8 mouse cellular contexts compared by ENCODE assay signal in genomic region chr4:106804910-106805274, GRCm38 (mm10). TPM values are rescaled to one million over a fixed set of nuclear protein-coding genes. Genes with fewer than 3 reads are reported as not detected.
DNase-seq lines count a peak whose midpoint lies in the region; ATAC-seq and TF ChIP-seq lines count a peak whose summit lies in the region.

Gene Acot11 (minus strand): TSS chr4:106804998.

- no peak; the same call in 1 of the 2 replicates for ATAC-seq in embryonic facial prominence, embryonic 11.5 days (replicated peaks; ENCODE audit: insufficient number of reproducible peaks, low FRiP score, low TSS enrichment, low read depth)
- peak; percentile 35; the same call in 1 of the 2 replicates for ATAC-seq in heart, embryonic 13.5 days (ENCODE audit: extremely low read depth, insufficient number of reproducible peaks, low FRiP score, low TSS enrichment)
- peak; percentile 66 for ATAC-seq in kidney, embryonic 15.5 days (replicated peaks; ENCODE audit: low FRiP score)
- ATAC-seq in liver, embryonic 14.5 days (ENCODE audit: insufficient read depth) = peak; percentile 64

- DNase-seq in left cerebral cortex, adult 2 months (ENCODE audit: extremely low spot score in 1 of 2, low spot score in 2 of 2) = no peak
- no peak for DNase-seq in left cerebral cortex, adult 9 months (ENCODE audit: low spot score in 2 of 2)
- DNase-seq in embryonic facial prominence, embryonic 11.5 days (ENCODE audit: low spot score) = peak; percentile 55
- DNase-seq in liver, embryonic 14.5 days (ENCODE audit: low read depth in 3 of 3, low spot score in 3 of 3) = peak in 1 of 3 experiments; percentile 41
- DNase-seq in natural killer cell, adult 2 months (ENCODE audit: low spot score in 2 of 2) = peak; percentile 26 to 31
- DNase-seq in frontal cortex, postnatal 14 days (ENCODE audit: low spot score in 2 of 2) = no peak

- H3K4me3 ChIP-seq in left cerebral cortex, adult 2 months = no peak within 1 kb of the TSS
- H3K4me3 ChIP-seq in embryonic facial prominence, embryonic 11.5 days (ENCODE audit: low read depth, low read length) = no peak within 1 kb of the TSS
- peak within 1 kb of the TSS; percentile 48 for H3K4me3 ChIP-seq in heart, embryonic 13.5 days
- peak within 1 kb of the TSS; percentile 37 for H3K4me3 ChIP-seq in kidney, embryonic 15.5 days (replicated peaks)
- peak within 1 kb of the TSS; percentile 81 to 90 for H3K4me3 ChIP-seq in liver, embryonic 14.5 days (ENCODE audit: insufficient read depth in 1 of 2, low read depth in 2 of 2, low read length in 2 of 2)

- WGBS in embryonic facial prominence, embryonic 11.5 days = 2% methylated on average over 23 of the region's 23 CpGs
- WGBS in heart, embryonic 13.5 days = 4% methylated on average over 23 of the region's 23 CpGs
- 2% methylated on average over 23 of the region's 23 CpGs for WGBS in kidney, embryonic 15.5 days
- WGBS in liver, embryonic 14.5 days (ENCODE audit: insufficient replicate concordance) = under 1% methylated on average over 23 of the region's 23 CpGs

- no peak for TF ChIP-seq CTCF in left cerebral cortex, adult 2 months (IDR thresholded peaks at IDR 0.05)
- no peak for TF ChIP-seq CTCF in liver, embryonic 14.5 days (IDR thresholded peaks at IDR 0.05; ENCODE audit: low read depth)

- H3K4me1 ChIP-seq in embryonic facial prominence, embryonic 11.5 days (ENCODE audit: control insufficient read depth, insufficient read depth, low read length) = peaks cover 2% of the 10 kb centered on the region; the same call in 1 of the 2 replicates
- H3K4me1 ChIP-seq in heart, embryonic 13.5 days = peaks cover 18% of the 10 kb centered on the region
- peaks cover 20% of the 10 kb centered on the region for H3K4me1 ChIP-seq in kidney, embryonic 15.5 days
- peaks cover 24 to 35% of the 10 kb centered on the region in 2 experiments for H3K4me1 ChIP-seq in liver, embryonic 14.5 days (replicated peaks; ENCODE audit: control insufficient read depth in 2 of 2, insufficient read depth in 2 of 2, low read length in 1 of 2)

- TF ChIP-seq EP300 in liver, embryonic 14.5 days (IDR thresholded peaks at IDR 0.05; ENCODE audit: low read depth) = no peak

- peak within 1 kb of the TSS; percentile 37; the same call in 1 of the 2 replicates for H3K9ac ChIP-seq in embryonic facial prominence, embryonic 11.5 days (replicated peaks; ENCODE audit: low read length)
- peak within 1 kb of the TSS; percentile 76 for H3K9ac ChIP-seq in heart, embryonic 13.5 days
- peak within 1 kb of the TSS; percentile 47 for H3K9ac ChIP-seq in kidney, embryonic 15.5 days
- H3K9ac ChIP-seq in liver, embryonic 14.5 days (replicated peaks) = peak within 1 kb of the TSS; percentile 88

- H3K27ac ChIP-seq in left cerebral cortex, adult 2 months = no peak within 1 kb of the TSS
- H3K27ac ChIP-seq in embryonic facial prominence, embryonic 11.5 days (replicated peaks; ENCODE audit: low read depth, low read length) = no peak within 1 kb of the TSS
- peak within 1 kb of the TSS; percentile 50 for H3K27ac ChIP-seq in heart, embryonic 13.5 days (replicated peaks)
- no peak within 1 kb of the TSS for H3K27ac ChIP-seq in kidney, embryonic 15.5 days
- H3K27ac ChIP-seq in liver, embryonic 14.5 days = peak within 1 kb of the TSS; percentile 80

- H3K27me3 ChIP-seq in embryonic facial prominence, embryonic 11.5 days (ENCODE audit: control insufficient read depth, insufficient read depth, low read length) = peaks cover 2% of the 10 kb centered on the region; the same call in 1 of the 2 replicates
- peaks cover 5% of the 10 kb centered on the region; the same call in 1 of the 2 replicates for H3K27me3 ChIP-seq in heart, embryonic 13.5 days (replicated peaks)
- H3K27me3 ChIP-seq in kidney, embryonic 15.5 days = peaks cover 18% of the 10 kb centered on the region
- H3K27me3 ChIP-seq in liver, embryonic 14.5 days (ENCODE audit: control insufficient read depth, insufficient read depth, low read length) = no peaks in the 10 kb centered on the region

- no peaks in the 10 kb centered on the region; the same call in 1 of the 2 replicates for H3K9me3 ChIP-seq in embryonic facial prominence, embryonic 11.5 days (replicated peaks; ENCODE audit: control insufficient read depth, low read length)
- H3K9me3 ChIP-seq in heart, embryonic 13.5 days = no peaks in the 10 kb centered on the region
- H3K9me3 ChIP-seq in kidney, embryonic 15.5 days (replicated peaks) = 0 out of 2 replicates have a peak, but pooled peaks cover under 1% of the 10 kb centered on the region
- no peaks in the 10 kb centered on the region for H3K9me3 ChIP-seq in liver, embryonic 14.5 days (ENCODE audit: control insufficient read depth, low read length)

- H3K4me2 ChIP-seq in embryonic facial prominence, embryonic 11.5 days (ENCODE audit: low read depth, low read length) = peak within 1 kb of the TSS; percentile 41
- peak within 1 kb of the TSS; percentile 70 for H3K4me2 ChIP-seq in heart, embryonic 13.5 days
- peak within 1 kb of the TSS; percentile 63 for H3K4me2 ChIP-seq in kidney, embryonic 15.5 days
- H3K4me2 ChIP-seq in liver, embryonic 14.5 days (ENCODE audit: low read depth) = peak within 1 kb of the TSS; percentile 97

- intact Hi-C loops in left cerebral cortex, adult 2 months (cut with DNase I) = no loop called here

- H3K36me3 ChIP-seq in embryonic facial prominence, embryonic 11.5 days (replicated peaks; ENCODE audit: control insufficient read depth, insufficient read depth, low read depth, low read length) = no peaks in the 10 kb centered on the region
- H3K36me3 ChIP-seq in heart, embryonic 13.5 days = no peaks in the 10 kb centered on the region
- H3K36me3 ChIP-seq in kidney, embryonic 15.5 days = no peaks in the 10 kb centered on the region
- H3K36me3 ChIP-seq in liver, embryonic 14.5 days (replicated peaks; ENCODE audit: control insufficient read depth, insufficient read depth, low read depth) = no peaks in the 10 kb centered on the region; the same call in none of the 2 replicates

RNA-seq across cellular contexts. Expression of gene Acot11, which starts in this region (rescaled TPM):
- total RNA-seq in left cerebral cortex, adult 2 months (2021) = 10 to 100 TPM; 51.7 to 54.1 TPM
- polyA plus RNA-seq in embryonic facial prominence, embryonic 11.5 days (2014; fragmentation: Nextera tagmentation; extraction: Ambion mirVana) = 1.1 and 1.2 TPM in 2 replicates
- polyA plus RNA-seq in heart, embryonic 13.5 days (2015; fragmentation: Nextera tagmentation; extraction: Ambion mirVana) = 2.2 and 3.9 TPM in 2 replicates
- 2.7 and 3.7 TPM in 2 replicates for polyA plus RNA-seq in kidney, embryonic 15.5 days (2015; fragmentation: Nextera tagmentation; extraction: Ambion mirVana)
- polyA plus RNA-seq in liver, embryonic 14.5 days (2012; rRNA removed) = 3.9 and 4.1 TPM in 2 replicates
- 4.1 and 5.1 TPM in 2 replicates for polyA plus RNA-seq in liver, embryonic 14.5 days (2014; fragmentation: Nextera tagmentation; extraction: Ambion mirVana)

Comparison
In these comparisons a context has a peak if more than half of its experiments do, and no peak if none do; other contexts are left out.
1. DNase-seq: peak in embryonic facial prominence, embryonic 11.5 days (single experiment) and natural killer cell, adult 2 months (2 of 2); none in left cerebral cortex, adult 2 months (0 of 2), left cerebral cortex, adult 9 months (0 of 2) and frontal cortex, postnatal 14 days (0 of 2).
2. H3K27ac ChIP-seq: peak in heart, embryonic 13.5 days (single experiment) and liver, embryonic 14.5 days (single experiment); none in left cerebral cortex, adult 2 months (single experiment), embryonic facial prominence, embryonic 11.5 days (single experiment) and kidney, embryonic 15.5 days (single experiment).
3. H3K4me3 ChIP-seq: peak in heart, embryonic 13.5 days (single experiment), kidney, embryonic 15.5 days (single experiment) and liver, embryonic 14.5 days (2 of 2); none in left cerebral cortex, adult 2 months (single experiment) and embryonic facial prominence, embryonic 11.5 days (single experiment).
4. H3K4me2 ChIP-seq: peak in every context shown above with its lines; median percentile 97 in liver, embryonic 14.5 days; 70 in heart, embryonic 13.5 days; 63 in kidney, embryonic 15.5 days; 41 in embryonic facial prominence, embryonic 11.5 days.
5. H3K9ac ChIP-seq: peak in every context shown above with its lines; median percentile 88 in liver, embryonic 14.5 days; 76 in heart, embryonic 13.5 days; 47 in kidney, embryonic 15.5 days; 37 in embryonic facial prominence, embryonic 11.5 days.